Mouse (Mus musculus) left cerebral cortex, adult 11 months (tissue): ENCODE results near the gene Tyro3.

ENCODE experiments used
- DNase-seq: peaks from one replicate; pipeline ENCODE4 v3.0.0; 2022; ENCODE audit warnings: low spot score

Tyro3 gene

DNA sequence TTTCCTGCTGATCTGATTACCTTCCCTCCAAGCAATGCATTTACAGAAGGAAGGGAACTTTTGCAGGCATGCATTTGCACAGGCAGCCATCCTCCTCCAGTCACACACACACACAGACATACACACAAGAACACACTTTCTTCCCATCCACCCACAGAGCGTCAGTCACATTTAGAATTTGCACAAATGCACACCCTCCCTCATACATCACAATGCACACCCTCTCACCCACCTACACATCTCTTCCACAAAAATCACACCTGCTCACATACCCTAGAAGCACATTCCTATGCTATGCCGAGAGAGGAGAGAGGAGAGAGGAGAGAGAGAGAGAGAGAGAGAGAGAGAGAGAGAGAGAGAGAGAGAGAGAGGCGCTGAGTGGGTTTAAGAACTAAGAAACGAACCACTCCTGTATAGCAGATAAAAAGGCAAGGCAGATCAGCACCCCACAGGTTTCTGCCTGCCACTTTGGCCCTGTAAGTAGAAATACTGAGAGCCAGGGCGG is at the start of gene Tyro3:
Gene Tyro3 (plus strand): TSS at position 455 of the 505 bp plus-strand sequence.
- no peak for DNase-seq

DNA sequence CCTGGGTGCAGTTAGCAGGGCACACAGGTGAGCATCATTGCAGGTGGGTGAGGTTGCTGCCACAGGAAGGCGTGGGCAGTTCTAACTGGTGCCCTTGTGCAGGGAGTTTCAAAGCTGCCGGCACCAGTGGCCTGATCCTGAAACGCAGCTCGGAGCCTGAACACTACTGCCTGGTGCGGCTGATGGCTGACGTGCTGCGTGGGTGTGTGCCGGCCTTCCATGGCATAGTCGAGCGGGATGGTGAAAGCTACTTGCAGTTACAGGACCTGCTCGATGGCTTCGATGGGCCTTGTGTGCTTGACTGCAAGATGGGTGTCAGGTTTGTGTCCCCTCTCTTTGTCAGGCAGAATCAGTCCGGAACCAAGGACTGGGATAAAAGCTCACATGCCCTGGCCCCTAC is 48.3 kb upstream of the Tyro3 start:
- DNase-seq = no peak

DNA sequence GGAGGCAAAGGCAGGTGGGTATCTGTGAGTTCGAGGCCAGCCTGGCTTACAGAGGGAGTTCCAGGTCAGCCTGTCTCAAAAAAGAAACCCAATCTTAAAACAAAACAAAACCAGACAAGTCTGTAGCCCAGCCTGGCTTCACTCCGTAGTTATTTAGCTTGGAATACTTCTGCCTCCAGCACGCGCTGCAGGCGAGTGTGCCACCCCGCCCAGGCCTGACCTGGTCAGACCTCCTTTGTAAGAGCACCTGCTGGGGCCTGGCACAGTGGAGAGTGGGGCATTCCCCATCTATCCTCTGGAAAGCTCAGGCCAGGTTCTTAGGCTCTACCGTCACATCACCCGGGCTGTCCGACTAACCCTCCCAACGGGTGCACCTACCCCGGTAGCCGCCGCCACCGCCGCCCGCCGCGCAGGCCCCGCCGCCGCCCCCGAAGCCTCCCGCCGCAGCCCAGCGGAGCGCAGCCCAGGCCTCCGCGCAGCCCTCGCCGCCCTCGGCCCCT is 39.9 kb upstream of the Tyro3 start:
- DNase-seq = no peak

DNA sequence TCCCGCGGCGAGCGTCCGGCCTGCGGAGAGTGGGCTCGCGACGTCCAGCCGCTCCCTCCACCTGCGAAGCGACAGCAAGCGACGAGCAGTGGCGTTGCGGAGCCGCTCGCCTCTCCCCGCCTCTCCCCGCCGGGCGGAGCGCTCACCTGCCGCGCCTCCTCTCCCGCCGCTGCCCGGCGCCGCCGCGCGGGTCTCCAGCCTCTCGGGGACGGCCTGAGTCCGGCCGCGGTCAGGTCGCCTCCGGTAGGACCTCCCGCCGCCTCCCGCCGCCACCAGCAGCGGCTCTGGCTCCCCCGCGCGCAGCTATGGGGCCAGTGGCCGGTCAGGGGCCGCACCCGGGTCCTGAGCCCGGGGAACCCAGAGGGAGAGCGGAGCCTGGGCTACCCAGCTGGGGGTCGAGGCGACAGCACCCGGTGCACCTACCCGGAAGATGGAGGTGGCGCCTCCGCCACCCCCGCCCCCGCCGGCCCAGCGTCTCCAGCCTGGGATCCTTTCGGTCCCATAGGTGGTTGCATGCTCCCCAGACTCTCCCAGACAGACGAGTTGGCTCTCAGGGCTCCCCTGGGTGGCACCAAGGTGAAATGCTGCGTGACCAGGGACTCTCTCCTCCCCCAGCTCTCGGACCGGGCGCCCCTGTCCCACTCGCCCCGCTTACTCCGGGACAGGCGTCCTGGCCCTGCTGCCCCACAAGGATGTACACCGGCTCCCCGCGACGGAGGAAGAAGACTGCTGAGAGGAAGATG is 39.3 kb upstream of the Tyro3 start:
- DNase-seq = no peak

DNA sequence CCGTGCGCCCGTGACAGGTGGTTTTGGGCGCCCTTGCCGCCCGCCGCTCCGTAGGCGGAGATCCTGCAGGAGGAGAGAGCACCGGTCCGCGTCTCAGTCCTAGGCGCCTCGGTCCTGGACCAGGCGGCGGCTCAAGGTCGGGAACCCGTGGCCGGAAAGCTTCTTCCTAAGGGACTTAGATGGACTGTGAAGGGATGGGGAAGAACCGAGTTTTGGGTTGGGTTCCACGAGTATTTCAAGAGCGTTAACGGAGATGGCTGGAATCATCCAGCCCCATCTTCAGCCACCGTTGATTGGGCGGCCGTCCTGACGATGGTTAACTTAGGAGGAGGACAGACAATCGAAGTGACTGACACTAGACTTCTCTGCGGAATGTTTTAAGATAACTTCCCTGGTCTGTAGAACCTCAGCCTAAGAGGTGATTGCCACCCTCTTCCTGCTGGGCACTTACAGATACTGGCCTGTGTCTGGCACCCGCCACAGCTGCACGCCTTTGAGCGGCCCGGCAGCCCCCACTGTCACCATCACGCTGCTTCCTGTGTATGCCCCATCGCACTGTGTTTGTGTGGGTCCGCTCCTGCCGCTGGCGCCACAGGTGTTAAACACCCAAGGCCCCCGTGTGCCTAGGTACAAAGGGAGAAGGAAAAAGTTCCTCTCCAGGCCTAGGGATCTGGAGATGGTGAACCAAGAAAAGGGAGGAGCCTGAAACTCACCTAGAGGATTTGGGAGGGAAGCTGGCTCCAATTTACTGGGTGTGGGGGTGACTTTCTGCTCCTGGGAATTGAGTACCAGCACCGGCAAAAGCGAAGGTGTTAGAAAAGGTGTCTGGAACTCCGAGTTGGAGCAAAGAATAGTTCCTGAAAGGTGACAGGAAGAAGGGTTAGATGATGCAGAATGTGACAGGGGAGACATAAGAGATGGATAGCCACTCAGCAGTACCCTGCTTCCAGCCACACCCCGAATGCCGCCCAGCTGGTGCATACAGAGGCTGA is 38.4 kb upstream of the Tyro3 start:
- no peak for DNase-seq

DNA sequence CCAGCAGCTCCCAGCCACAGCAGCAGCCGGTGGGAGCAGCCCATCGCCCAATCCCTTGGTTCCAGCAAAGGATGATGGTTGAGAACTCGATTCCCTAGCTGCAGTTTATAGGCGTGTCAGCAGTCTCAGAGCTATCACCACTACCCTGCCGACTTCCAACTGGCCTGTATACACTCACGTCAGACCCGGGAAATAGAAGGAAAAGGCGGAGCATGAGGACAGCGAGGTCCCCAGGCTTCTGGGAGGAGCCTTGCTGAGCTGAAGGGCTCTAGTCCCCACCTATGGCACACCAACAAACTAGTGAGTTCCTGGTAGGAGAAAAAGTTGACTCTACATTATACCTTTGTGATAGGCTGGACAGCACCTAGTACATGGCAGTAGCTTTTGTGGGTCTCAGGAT is 37.3 kb upstream of the Tyro3 start, which contains the start of gene Ltk:
Gene Ltk (minus strand): TSS at position 181 of the 400 bp plus-strand sequence.
- no peak for DNase-seq

DNA sequence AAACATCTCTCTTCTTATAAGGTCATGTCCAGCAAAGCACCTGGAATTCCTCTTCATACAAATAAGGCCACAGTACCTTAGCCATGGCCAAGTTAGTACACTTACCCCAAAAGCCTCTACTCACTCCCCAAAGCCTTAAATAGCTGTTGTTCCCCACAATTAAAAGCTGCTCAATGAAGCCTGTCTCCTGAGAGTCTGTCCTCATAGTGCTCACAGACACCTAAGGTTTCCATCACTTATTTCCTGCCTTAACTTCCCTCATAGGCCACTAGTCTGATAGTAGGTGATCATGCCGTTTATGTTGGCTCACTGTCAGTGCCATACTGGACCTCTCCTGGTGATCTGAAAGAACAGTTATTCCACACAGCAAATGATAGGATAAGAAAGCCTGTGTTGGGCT is 35.3 kb upstream of the Tyro3 start:
- DNase-seq = no peak

DNA sequence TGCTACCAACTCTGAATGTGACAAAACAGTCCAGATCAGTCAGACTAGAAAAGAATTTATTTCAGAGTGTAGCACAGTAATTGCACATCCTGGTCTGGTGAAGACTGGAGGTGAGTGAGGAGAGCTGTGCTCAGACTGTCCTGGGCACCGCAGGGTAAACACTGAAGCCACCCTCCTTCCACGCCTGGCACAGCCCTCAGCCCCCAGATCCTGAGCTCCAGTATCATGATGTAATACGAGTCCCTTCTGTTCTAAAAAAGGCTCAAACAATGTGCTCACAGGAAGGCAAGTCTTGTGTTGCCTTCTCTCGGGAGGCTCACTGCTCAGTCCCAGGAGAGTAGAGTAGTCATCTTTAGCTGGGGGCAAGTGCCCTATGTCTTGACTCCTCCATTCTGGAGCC is 33.6 kb upstream of the Tyro3 start:
- no peak for DNase-seq

DNA sequence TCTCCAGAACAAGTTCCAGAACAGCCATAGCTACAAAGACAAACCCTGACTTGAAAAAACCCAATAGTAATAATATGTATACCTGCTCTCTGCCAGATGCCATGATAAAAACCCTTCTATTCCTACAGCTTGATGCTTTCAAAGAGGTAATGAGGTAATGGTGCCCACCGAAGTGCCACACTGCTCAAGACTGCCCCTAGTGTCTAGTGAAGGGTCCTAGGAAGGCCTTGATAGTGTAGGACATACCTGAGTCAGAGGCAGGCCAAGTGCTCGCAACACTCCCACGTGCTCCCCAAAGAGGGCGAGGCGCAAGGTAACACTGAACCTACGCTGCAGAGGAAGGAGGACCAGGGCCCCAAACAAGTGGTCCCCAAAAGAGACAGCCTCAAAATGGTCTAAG is 30.3 kb upstream of the Tyro3 start:
- no peak for DNase-seq

DNA sequence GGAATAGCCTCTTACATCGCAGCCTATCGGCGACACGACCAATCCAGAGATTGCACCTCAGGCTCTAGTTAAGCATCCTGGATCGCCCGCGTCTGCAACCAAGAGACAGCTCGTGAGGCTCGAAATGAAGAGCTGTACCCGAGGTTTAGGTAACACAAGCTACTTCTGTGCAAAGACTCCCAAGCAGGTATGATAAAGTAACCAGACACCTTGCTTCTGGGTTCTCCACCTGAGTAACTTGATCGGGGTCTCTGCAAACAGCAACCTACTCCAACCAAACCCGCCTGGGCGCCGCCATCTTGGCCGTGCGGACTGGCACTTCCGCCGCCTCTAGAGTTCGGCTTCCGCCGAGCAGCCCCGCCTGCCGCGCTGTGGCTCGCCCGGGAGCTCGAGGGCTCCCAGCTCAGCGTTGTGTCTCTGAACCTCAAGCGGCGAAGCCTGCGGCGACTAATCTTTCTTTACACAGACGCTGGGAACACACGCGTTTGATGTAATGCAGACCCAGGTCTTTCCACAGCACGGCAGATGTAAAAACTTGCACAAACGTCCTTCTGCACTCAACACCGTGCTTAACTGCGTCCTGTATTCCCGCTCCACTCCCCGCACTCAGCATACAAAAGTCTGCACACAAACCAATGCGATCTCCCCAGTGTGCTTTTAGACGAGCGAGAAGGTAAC is 10.2 kb upstream of the Tyro3 start, which contains the start of gene Rpap1:
Gene Rpap1 (minus strand): TSS at position 332 of the 678 bp plus-strand sequence.
- DNase-seq = no peak

DNA sequence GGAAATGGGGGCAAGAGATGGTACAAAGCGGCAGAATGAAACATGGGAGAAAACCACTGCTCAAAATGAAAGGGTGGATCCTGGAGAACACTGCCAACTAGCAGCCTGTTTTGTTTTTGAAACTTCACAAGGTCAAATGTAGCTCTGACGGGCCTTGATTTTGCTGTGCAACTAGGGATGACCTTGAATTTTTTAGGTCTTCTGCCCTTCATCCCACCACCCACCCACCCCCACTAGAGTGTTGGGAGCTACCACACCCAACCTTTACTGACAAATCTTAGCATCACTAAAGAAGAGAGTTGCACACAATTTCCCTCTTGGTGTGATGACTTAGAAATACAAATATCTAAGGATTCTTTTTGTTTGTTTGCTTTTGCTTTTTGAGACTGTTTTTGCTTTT is 7.5 kb upstream of the Tyro3 start:
- DNase-seq = no peak

DNA sequence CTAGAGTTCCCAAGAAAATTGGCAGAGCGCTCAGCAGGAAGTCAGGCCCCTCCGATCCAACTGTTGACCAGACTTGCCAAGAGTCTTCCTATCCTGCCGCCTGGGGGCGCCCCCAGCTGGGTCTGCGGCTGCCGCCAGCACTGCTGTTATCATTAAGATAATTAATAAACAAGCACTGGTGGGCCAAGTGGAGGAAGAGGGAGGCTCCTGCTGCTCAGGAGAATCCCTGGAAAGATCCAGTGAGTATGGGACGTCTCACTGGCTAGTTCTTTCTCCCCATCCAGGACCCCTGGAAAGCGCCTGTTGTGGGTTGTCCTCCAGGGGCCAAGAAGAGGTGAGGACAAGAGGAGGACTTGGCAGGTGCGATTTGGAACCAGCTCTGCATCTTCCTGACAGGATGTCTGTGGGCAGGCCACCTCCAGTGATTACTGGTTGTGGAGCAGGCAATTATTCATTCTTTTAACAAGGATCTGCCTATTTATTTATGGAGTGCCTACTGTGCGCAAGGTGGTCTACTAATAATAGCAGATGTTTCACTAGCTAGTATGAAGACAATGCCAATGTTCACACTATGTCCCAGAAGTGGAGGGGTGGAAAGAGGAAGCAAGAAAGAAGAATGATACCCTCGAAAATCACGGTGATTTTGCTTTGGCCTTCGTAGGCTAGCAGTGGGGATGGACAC is 854 bp downstream of the Tyro3 start:
- no peak for DNase-seq

DNA sequence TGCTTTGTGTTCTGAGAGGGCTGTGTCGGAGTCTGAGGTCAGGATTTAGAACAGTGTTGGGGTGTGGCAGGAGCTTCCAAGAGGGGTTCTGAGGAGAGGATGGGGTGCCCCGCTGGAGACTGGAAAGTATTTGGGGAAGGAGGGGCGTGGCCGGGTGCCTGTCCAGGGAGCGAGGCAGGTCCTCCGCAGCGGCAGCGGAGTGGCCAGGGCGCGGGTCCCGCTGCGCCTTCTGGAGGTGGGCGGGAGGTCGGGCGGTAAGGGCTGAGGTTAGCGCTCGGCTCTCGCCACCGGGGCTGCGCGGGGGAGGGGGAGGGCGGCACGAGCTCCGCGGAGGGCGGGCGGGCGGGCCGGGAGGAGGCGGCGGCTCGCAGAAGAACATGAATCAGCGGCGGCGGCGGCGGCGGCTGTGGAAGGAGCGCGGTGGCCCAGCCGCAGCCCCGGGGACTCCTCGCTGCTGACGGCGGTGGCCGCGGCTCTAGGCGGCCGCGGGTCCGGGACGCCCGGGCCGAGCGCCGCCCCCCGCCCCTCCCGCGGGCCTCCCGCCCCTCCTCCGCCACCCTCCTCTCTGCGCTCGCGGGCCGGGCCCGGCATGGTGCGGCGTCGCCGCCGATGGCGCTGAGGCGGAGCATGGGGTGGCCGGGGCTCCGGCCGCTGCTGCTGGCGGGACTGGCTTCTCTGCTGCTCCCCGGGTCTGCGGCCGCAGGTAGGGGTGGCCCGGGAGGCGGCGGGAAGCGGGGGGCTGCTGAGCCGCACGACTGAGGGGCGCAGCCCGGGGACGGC is 1.8 kb downstream of the Tyro3 start:
- DNase-seq = no peak

DNA sequence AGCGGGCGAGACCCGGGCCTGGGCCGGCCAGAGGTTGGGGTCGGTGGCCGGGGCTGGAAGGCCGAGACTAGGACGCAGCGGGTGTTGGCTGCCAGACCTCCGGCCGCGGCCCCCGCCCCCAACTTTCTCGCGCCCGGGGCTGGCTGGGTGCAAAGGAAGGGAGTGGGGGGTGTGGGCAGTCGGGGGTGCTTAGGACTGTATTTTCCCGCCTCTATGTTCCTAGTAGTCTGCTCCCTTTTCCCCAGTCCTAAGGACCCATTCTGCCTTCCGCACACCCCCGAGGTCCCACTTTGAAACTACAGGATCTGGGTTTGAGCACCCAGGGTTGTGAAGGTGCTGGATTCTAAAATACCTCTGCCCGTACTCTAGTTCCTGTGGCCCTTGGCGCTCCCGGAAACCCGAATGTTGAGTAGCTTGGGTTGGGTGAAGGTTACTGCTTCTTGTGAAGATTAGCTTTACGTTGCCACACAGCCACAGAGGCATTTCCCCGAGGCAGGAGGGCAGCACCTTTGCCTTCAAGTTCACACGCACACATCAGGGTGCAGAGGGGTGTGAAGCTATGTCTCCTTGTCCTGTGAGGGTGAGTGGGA is 2.5 kb downstream of the Tyro3 start:
- no peak for DNase-seq

DNA sequence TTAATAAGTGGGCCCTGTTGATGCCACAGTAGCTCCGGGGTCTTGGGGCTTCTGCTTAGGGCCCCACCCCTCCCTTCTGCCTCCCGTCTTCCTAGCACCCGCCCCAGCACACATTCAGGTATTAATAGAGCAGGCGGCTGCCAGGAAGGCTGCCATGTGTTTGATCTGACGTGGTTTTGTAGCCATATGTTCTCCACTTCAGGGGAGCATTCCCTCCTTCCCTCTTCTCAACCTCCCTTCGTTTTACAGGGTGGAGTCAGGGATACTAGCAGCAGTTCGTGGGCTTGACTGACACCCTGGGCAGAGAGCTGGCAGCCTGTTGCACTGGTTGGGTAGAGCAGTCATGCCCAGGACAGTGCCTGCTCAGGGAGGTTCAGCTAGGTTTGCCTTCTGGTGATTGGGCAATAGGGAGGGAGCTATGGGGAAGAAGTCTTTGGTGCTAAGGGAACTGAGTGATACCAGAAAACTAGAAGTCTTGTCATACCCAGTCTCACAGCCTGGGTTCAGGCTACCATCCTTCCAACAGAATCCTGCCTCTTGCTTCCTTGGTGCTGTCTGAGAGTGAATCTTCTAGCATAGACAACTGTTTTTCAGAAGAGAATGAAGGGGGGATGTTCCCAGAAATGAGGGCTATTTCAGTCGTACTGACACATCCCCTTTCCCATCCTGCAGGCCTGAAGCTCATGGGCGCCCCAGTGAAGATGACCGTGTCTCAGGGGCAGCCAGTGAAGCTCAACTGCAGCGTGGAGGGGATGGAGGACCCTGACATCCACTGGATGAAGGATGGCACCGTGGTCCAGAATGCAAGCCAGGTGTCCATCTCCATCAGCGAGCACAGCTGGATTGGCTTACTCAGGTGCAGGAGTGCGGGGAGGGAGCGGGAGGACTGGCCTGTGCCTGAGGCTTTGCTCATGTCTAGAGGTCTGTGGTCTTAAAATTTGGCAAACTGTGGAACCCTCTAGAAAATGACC is 3.6 kb downstream of the Tyro3 start:
- DNase-seq = no peak

DNA sequence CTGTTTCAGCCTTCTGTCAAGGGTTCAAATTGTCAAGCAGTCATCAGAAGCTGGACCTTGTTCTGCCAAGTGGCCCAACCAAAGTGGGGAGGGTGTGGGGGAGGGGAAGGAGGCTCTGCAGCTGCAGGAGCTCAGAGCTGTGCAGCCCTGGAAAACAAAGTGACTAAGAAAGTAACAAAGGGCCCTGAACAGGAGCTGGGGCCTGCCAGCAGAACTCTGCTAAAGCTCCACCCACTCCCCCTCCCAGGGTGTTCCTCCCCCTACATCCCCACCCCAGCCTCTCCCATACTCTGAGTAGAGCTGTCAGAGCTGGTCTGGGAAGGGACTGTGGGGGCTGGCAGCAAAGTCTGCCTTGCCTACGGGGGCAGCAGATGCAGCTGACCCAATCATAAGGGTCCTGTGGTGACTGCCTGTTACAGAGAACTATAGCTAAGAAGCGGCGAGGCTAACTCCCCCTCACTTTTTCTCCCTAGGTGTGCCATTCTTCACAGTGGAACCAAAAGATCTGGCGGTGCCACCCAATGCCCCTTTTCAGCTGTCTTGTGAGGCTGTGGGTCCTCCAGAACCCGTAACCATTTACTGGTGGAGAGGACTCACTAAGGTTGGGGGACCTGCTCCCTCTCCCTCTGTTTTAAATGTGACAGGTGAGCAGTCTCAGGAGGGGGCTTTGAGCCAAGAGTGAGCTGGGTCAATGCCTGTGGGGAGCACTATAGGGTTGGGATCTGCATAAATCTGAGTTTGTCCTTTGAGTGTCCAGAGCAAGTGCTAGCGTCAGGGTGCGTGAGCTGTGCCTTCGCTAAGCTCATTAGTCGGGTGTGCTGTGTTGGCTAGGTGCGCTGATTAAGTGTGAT is 5.5 kb downstream of the Tyro3 start:
- DNase-seq = no peak

DNA sequence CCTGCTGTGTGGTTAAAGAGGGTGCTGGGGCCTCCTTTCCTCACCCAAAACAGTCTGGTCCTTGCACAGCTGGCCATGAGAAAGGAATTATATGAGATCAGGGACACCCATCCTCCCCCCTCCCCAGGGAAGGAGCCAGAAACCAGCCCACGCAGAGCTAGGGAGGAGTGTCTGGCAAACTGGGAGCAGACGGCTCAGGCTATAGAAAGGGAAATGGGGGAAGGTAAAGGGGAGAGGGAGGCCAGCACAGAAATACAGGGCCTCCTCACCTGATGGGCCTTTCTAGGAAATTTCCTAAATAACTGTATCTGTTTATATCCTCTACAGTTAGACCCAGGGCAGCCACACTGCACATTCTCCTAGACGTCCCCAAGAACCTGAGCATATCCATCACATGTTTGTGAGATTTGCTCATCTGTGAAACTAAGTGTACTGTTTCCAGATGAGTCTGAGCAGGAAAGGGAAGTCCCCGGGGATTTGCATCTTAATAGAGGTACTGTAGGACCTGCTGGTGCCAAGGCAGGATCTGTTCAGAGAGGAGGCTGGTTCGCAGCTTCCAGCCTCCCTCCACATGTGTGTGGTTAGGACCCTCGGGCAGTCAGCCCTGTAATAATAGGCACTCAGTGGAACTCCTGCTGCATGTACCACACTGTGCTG is 6.2 kb downstream of the Tyro3 start:
- no peak for DNase-seq

DNA sequence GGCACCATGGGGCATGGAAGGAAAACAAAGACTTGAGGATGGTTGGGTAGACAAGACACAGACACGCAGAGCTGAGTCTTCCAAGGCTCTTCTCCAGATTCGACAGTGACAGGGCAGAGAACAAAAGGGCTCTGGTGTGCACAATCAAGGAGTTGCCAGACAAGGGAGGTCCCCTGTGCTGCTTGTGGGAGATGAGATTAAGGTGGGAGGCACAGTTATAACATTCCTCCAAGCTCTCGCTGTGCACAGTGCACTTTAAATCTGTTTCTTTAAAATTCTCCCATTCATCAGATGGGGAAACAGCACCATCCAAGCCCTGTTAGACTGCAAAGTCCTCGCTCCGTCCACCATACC is 6.7 kb downstream of the Tyro3 start:
- DNase-seq = no peak
